Mouse (Mus musculus) olfactory bulb, adult 2 months (tissue): ENCODE measurements around the gene Atp8a2.

Experiments
- CTCF ChIP-seq: fragments of 200-500 bp; IDR thresholded peaks from 2 replicates; pipeline ENCODE4 v1.5.1; 2012; ENCODE audit warnings: low read depth, mild to moderate bottlenecking, low read length, moderate library complexity; ENCODE audit not compliant: insufficient read depth
- POLR2A ChIP-seq: fragments of 200-500 bp; IDR thresholded peaks from 2 replicates; pipeline ENCODE4 v1.6.1; 2012; ENCODE audit warnings: mild to moderate bottlenecking, low read depth, low read length, moderate library complexity; ENCODE audit not compliant: insufficient read depth

DNA sequence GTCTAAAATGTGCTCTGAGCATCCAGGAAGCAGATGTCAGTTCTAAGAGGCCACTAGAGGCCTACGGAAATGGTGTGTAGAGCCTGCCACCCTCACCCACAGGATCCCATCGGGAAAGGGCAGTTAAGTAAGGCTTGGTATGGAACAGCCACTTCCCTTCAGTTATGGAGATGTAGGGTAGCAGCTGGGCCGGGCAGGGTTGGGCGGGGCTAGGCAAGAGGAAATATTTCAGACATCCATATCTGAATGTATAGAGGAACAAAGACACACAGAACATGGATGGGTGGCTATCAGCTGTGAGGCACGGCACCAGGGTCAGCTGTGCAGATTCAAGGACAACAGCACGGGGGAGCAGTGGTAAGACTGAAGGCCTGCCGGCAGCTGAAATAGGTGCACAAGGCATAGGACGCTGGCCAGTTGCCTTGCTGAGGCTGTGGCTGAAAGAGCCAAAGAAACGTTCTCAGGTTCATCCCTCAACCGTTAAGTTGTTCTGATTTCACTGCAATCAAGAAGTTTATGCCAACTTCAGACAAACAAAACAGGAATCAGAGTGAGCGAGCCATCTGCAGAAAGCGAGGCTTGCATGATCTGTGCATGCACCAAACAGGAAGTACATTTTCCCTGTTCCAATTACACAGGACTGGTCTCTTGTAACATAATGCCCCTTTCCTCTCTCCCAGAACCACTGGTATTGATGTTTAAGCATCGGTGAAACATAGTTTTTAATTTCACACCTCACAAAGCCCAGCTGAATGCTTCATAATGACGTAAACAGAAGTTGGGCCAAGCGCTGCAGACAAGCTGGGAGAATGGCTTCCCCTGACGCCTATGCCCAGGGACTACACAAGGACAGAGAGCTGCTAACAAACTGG, 549.9 kb downstream of the Atp8a2 start:
- TF ChIP-seq CTCF (no peak), POLR2A (no peak)
